Mouse (Mus musculus): Measurements from ENCODE around the gene Tstd1. TPM values are rescaled to one million over a fixed set of nuclear protein-coding genes. Genes with fewer than 3 reads are reported as not detected.

The Tstd1 gene
- polyA plus RNA-seq, 2 experiments, result 2.8 to 4.7 TPM

DNA sequence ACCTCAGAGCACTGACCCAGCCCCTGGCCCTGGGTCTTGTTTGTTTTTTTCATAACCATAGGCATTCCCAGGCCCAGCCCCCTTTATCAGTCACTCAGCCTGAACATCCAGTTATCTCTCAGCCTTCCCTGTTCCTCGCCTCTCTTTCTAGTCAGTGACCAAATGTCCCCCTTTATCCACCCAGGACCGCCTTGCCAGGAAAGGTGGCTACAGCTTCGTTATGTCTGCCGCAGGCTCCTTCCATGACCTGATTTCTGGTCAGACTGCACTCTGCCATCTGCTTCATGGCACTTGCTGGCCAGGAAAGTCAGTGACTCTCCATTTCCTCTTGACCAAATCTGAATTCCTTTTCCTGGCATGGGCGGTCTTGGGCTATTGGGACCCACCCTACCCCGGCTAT lies 40.4 kb upstream of the Tstd1 start:
- no peak for TF ChIP-seq POLR2A (IDR thresholded peaks at IDR 0.05; ENCODE audit: borderline replicate concordance, extremely low read depth, insufficient read depth, insufficient read length)
- Histone ChIP-seq H3K4me3 (replicated peaks; ENCODE audit: low read length) (no peak overlapping the region), H3K9me3 (ENCODE audit: control insufficient read depth, low read length) (no peaks in the 10 kb centered on the region), H3K4me1 (ENCODE audit: control insufficient read depth, insufficient read depth, low read length) (peaks cover 3% of the 10 kb centered on the region; the same call in 1 of the 2 replicates), H3K9ac (ENCODE audit: low read depth, low read length, severe bottlenecking) (no peak overlapping the region), H3K27ac (replicated peaks; ENCODE audit: low read depth, low read length) (no peak overlapping the region), H3K27me3 (ENCODE audit: control insufficient read depth, insufficient read depth, low read length) (peaks cover 21% of the 10 kb centered on the region), H3K4me2 (replicated peaks; ENCODE audit: low read depth, low read length, severe bottlenecking) (no peak overlapping the region), H3K36me3 (ENCODE audit: control insufficient read depth, insufficient read depth, low read length) (no peaks in the 10 kb centered on the region)
- ATAC-seq (ENCODE audit: low FRiP score, low read depth) (no peak), DNase-seq (ENCODE audit: low spot score) (no peak)
- WGBS, result 85% methylated on average over 6 of the region's 6 CpGs

DNA sequence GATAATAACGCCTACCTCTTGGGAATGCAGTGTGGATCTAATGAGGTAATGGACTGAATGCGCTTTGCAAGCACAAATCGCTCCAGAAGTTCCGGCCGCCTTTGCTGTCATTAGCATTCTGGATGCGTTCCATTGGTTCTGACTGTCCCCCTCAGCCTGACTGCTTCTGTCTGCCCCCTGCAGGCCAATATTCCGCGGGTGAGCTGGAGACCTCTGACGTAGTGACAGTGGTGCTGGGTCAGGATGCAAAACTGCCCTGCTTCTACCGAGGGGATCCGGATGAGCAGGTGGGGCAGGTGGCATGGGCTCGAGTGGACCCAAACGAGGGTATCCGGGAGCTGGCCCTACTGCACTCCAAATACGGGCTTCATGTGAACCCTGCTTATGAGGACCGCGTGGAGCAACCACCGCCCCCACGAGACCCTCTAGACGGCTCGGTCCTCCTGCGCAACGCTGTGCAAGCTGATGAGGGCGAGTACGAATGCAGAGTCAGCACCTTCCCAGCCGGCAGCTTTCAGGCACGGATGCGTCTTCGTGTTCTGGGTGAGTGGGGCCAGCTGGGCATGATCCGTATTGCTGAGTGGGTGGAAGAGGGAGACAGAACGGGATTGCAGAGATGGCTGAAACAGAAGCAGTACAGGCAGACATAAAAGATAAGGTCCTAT lies 38.6 kb upstream of the Tstd1 start:
- Histone ChIP-seq H3K4me1 (ENCODE audit: control insufficient read depth, insufficient read depth, low read length) (peaks cover 3% of the 10 kb centered on the region; the same call in 1 of the 2 replicates), H3K4me2 (replicated peaks; ENCODE audit: low read depth, low read length, severe bottlenecking) (peak overlapping the region; percentile 41), H3K9me3 (ENCODE audit: control insufficient read depth, low read length) (no peaks in the 10 kb centered on the region), H3K27ac (replicated peaks; ENCODE audit: low read depth, low read length) (no peak overlapping the region), H3K36me3 (ENCODE audit: control insufficient read depth, insufficient read depth, low read length) (no peaks in the 10 kb centered on the region), H3K27me3 (ENCODE audit: control insufficient read depth, insufficient read depth, low read length) (peaks cover 21% of the 10 kb centered on the region), H3K9ac (ENCODE audit: low read depth, low read length, severe bottlenecking) (0 out of 2 replicates have a peak overlapping the region, but pooled peaks have one; percentile 7), H3K4me3 (replicated peaks; ENCODE audit: low read length) (peak overlapping the region; percentile 22)
- peak; percentile 61 for DNase-seq (ENCODE audit: low spot score)
- WGBS, result 2% methylated on average over 31 of the region's 31 CpGs
- TF ChIP-seq POLR2A (IDR thresholded peaks at IDR 0.05; ENCODE audit: borderline replicate concordance, extremely low read depth, insufficient read depth, insufficient read length), result no peak
- peak; percentile 56; the same call in 1 of the 2 replicates for ATAC-seq (ENCODE audit: low FRiP score, low read depth)

GRCm38 (mm10) chr1:171382096-171382620 lies 36.5 kb upstream of the Tstd1 start:
- no peak for DNase-seq (ENCODE audit: low spot score)
- no peak for ATAC-seq (ENCODE audit: low FRiP score, low read depth)
- TF ChIP-seq POLR2A (IDR thresholded peaks at IDR 0.05; ENCODE audit: borderline replicate concordance, extremely low read depth, insufficient read depth, insufficient read length), result no peak
- Histone ChIP-seq H3K36me3 (ENCODE audit: control insufficient read depth, insufficient read depth, low read length) (no peaks in the 10 kb centered on the region), H3K4me1 (ENCODE audit: control insufficient read depth, insufficient read depth, low read length) (peaks cover 3% of the 10 kb centered on the region; the same call in 1 of the 2 replicates), H3K9me3 (ENCODE audit: control insufficient read depth, low read length) (no peaks in the 10 kb centered on the region), H3K27me3 (ENCODE audit: control insufficient read depth, insufficient read depth, low read length) (peaks cover 21% of the 10 kb centered on the region), H3K9ac (ENCODE audit: low read depth, low read length, severe bottlenecking) (no peak overlapping the region), H3K4me3 (replicated peaks; ENCODE audit: low read length) (no peak overlapping the region), H3K4me2 (replicated peaks; ENCODE audit: low read depth, low read length, severe bottlenecking) (no peak overlapping the region), H3K27ac (replicated peaks; ENCODE audit: low read depth, low read length) (no peak overlapping the region)
- WGBS, result 86% methylated on average over 11 of the region's 11 CpGs

DNA sequence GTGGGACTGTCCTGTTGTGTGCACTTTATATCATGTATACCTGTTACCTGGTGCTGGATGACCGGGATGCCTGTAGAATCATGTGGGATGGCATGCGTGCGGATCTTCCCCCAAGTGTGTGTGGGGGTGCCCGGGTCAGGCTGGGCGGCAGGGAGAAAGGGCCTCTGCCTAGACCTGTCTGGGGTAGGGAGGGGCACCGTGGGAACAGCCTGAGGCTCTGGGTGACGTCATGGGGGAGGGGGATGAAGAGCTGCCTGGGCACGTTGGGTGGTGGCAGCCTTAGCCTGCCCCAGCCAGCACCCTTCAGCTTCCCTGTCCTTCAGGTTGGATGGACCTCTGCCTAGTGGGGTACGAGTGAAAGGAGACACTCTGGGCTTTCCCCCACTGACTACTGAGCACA lies 34.3 kb upstream of the Tstd1 start:
- Histone ChIP-seq H3K27ac (replicated peaks; ENCODE audit: low read depth, low read length) (no peak overlapping the region), H3K4me2 (replicated peaks; ENCODE audit: low read depth, low read length, severe bottlenecking) (no peak overlapping the region), H3K4me3 (replicated peaks; ENCODE audit: low read length) (no peak overlapping the region), H3K36me3 (ENCODE audit: control insufficient read depth, insufficient read depth, low read length) (no peaks in the 10 kb centered on the region), H3K27me3 (ENCODE audit: control insufficient read depth, insufficient read depth, low read length) (peaks cover 17% of the 10 kb centered on the region), H3K4me1 (ENCODE audit: control insufficient read depth, insufficient read depth, low read length) (peaks cover 3% of the 10 kb centered on the region; the same call in 1 of the 2 replicates), H3K9ac (ENCODE audit: low read depth, low read length, severe bottlenecking) (no peak overlapping the region), H3K9me3 (ENCODE audit: control insufficient read depth, low read length) (no peaks in the 10 kb centered on the region)
- ATAC-seq (ENCODE audit: low FRiP score, low read depth), result no peak
- DNase-seq (ENCODE audit: low spot score), result no peak
- no peak for TF ChIP-seq POLR2A (IDR thresholded peaks at IDR 0.05; ENCODE audit: borderline replicate concordance, extremely low read depth, insufficient read depth, insufficient read length)
- WGBS, result 64% methylated on average over 9 of the region's 9 CpGs

- H3K36me3 ChIP-seq (ENCODE audit: control insufficient read depth, insufficient read depth, low read length), result no peaks in the 10 kb centered on the region
- TF ChIP-seq POLR2A (IDR thresholded peaks at IDR 0.05; ENCODE audit: borderline replicate concordance, extremely low read depth, insufficient read depth, insufficient read length), result no peak
- no peak overlapping the region for H3K4me2 ChIP-seq (replicated peaks; ENCODE audit: low read depth, low read length, severe bottlenecking)
- DNase-seq (ENCODE audit: low spot score), result no peak
- no peak overlapping the region for H3K27ac ChIP-seq (replicated peaks; ENCODE audit: low read depth, low read length)
- H3K4me1 ChIP-seq (ENCODE audit: control insufficient read depth, insufficient read depth, low read length), result no peaks in the 10 kb centered on the region
- WGBS, result 76% methylated on average over 9 of the region's 9 CpGs
- ATAC-seq (ENCODE audit: low FRiP score, low read depth), result no peak
- H3K27me3 ChIP-seq (ENCODE audit: control insufficient read depth, insufficient read depth, low read length), result peaks cover 9% of the 10 kb centered on the region
- no peak overlapping the region for H3K4me3 ChIP-seq (replicated peaks; ENCODE audit: low read length)
- H3K9me3 ChIP-seq (ENCODE audit: control insufficient read depth, low read length), result no peaks in the 10 kb centered on the region
- H3K9ac ChIP-seq (ENCODE audit: low read depth, low read length, severe bottlenecking), result no peak overlapping the region
Measured at GRCm38 (mm10) chr1:171385171-171385570, 33.5 kb upstream of the Tstd1 start.
